Mouse (Mus musculus) thymus, postnatal 10 days (tissue): Measurements from ENCODE around the gene P2rx4.
A peak's percentile ranks its signal among the peaks of the same experiment; 100 is the strongest.

Experiments
- DNase-seq, 2 experiments: peaks; one replicate each; pipeline ENCODE4 v3.0.0; 2021; ENCODE audit warnings: low spot score in 2 of 2

Gene P2rx4

GRCm38 (mm10) chr5:122702156-122702555 lies 5.2 kb upstream of the P2rx4 start:
- DNase-seq: no peak

DNA sequence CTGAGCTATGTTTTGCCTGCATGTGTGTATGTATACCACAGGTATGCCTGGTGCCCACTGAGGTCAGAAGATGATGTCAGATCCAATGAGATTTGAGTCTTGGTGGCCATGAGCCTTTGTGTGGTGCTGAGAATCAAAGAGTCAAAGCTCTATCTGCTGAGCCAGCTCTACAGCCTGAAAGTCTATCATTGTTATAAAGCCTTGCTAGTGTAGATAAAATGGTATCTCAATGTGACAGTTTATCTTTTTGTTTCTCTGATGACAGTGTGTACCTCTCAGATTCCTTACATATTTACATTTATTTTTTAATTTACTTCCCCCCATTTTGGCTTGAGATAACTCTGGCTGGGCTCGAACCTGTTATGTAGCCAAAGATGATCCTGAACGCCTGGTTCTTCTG lies 3.8 kb upstream of the P2rx4 start:
- no peak for DNase-seq

DNA sequence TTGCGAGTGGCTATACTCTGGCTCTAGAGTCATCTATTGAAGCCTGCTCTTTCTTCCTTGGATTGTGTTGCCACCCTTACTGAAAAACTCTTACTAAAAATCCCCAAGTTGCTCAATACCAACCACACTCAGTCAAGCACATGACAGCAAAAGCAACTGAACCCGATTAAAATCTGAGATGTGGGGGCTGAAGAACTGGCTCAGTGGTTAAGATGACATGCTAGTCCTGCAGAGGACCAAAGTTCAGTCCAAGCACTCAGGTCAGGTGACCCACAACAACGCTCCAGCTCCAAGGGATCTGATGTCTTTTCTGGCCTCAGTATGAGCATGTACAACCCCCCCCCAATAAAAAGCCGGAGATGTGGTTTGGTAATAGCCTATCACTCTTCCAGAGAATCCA lies 2.8 kb upstream of the P2rx4 start:
- DNase-seq: no peak

DNA sequence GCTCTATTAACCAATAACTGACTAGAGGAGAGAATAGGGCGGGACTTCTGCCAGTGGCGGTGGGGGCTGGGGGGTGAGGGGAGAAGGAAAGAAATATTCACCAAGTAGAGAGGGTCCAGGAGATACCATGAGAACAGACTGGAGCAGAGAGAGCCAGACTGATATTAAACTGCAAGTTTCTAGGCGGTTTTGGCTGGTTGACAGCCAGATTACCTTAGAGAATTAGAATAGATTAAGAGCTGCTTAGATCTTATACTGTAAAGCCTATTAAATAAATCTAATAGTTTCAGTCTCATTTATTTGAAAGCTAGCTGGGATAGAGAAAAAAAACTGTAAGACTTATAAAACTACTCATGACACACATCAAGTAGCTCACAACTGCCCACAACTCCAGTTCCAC lies 2.2 kb upstream of the P2rx4 start:
- no peak for DNase-seq

DNA sequence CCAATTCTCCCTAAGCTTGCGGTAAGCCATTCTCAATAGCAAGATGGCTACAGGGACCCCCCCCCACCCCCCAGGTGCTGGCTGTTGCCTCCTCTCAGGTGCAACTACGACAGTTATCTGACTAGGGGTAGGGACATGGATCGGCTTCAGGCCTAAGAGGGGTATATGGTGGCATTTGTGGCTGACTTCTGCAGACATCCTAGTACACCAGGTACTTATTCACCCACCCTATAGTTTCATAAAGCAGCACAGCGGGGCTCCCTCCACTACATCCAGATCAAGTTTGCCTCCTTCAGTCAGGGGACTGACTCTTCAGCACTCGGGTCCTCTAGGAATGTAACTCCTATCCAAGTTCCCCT lies 448 bp upstream of the P2rx4 start:
- DNase-seq: no peak

- no peak for DNase-seq
Measured at GRCm38 (mm10) chr5:122708819-122709218, 1.5 kb downstream of the P2rx4 start.

DNA sequence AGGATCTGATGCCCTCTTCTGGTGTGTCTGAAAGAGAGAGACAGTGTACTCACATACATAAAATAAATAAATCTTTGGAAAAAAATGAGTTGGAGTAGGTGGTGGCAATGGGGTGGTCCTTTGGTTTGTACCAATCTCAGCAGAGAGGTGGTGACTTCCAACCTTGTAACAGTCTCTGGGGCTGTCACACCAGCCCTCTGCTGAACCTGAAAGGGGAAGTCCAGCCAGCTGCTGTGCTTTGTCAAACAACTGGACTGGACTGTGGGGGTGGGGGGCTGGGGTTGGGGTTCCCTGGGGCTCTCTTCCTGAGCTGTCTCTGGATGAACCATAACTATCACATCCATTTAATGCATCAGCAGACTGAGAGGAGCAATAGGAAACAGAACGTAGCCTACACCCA lies 8.4 kb downstream of the P2rx4 start:
- DNase-seq: no peak

- no peak for DNase-seq
Measured at GRCm38 (mm10) chr5:122716793-122717192, 9.4 kb downstream of the P2rx4 start.

DNA sequence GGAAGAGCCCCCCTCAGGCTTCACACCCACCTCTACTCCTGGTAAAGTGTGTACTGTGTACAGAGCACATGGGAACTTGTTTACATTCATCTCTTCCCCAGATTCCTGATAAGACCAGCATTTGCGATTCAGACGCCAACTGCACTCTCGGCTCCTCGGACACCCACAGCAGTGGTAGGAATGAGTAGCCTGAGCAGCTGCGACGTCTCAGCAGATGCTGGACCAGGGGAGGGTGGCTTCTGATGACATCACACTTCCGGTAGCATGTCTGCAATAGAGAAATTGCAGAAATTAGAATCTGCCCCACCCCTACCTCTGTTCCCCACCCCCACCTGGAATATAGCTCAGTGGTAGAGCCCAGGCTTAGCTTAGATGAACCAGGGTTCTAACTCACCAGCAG lies 11.1 kb downstream of the P2rx4 start:
- DNase-seq: no peak

- DNase-seq: peak in 1 of 2 experiments; percentile 14
Measured at GRCm38 (mm10) chr5:122719168-122719567, 11.8 kb downstream of the P2rx4 start.

- no peak for DNase-seq
Measured at GRCm38 (mm10) chr5:122725453-122725852, 18.1 kb downstream of the P2rx4 start.

GRCm38 (mm10) chr5:122726068-122726467 lies 18.7 kb downstream of the P2rx4 start:
- DNase-seq: peak; percentile 40 to 72

GRCm38 (mm10) chr5:122726595-122726994 lies 19.3 kb downstream of the P2rx4 start:
- no peak for DNase-seq

DNA sequence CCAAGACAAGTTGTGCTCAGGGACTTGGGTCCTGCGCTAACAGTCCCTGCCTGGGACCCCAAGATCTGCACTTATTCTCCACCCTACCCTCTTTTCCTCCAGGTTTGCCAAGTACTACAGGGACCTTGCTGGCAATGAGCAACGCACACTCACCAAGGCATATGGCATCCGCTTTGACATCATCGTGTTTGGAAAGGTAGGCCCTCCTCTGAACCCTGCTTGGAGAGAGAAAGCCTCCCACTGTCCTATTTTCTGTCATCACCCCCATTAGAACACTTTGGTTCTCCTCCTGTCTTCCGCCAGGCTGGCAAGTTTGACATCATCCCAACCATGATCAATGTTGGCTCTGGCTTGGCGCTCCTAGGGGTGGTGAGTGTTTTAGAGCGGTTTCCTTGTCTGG lies 19.8 kb downstream of the P2rx4 start:
- no peak for DNase-seq

GRCm38 (mm10) chr5:122730776-122731175 lies 23.4 kb downstream of the P2rx4 start:
- DNase-seq: no peak

DNA sequence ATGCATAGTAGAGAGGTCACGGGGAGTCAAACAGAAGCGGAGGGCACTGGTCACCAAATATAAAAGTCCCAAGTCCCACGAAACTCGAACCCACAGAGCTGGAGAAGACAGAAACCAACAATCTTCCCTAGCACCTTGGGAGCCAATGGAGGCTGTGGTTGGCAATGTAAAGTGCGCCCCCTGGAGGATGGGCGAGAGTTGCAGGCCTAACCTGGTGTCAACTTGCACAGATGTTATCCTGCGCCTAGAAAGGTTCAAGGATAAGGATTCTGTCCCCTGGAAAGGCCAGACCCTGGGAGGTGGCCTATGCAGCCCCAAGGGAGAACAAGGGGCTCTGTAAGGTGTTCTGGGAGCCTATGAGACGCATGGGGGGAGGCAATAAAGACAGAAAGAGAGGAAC lies 24.0 kb downstream of the P2rx4 start:
- peak; percentile 59 to 86 for DNase-seq

GRCm38 (mm10) chr5:122731991-122732673 lies 24.8 kb downstream of the P2rx4 start:
- DNase-seq: peak; percentile 46 to 52

DNA sequence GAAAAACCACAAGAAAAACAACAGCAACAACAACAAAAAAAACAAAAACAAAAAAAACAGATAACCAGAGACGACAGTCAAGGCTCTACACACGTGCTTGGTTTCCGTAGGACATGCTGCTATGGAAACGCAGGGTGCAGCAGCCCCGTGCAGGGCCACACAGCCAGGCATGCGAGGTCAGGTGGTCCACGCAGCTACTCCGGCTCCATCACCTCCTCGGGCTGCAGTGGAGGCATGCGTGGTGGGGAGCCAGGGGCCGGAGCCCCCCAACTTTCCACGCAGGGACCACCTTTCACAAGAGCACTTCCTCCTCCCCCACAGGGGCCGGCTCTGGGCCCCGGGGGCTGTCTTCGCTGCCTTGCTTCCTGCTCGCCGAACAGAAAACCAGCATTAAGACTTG lies 26.5 kb downstream of the P2rx4 start:
- peak; percentile 26 to 39 for DNase-seq

- DNase-seq: no peak
Measured at GRCm38 (mm10) chr5:122735853-122736252, 28.5 kb downstream of the P2rx4 start.

DNA sequence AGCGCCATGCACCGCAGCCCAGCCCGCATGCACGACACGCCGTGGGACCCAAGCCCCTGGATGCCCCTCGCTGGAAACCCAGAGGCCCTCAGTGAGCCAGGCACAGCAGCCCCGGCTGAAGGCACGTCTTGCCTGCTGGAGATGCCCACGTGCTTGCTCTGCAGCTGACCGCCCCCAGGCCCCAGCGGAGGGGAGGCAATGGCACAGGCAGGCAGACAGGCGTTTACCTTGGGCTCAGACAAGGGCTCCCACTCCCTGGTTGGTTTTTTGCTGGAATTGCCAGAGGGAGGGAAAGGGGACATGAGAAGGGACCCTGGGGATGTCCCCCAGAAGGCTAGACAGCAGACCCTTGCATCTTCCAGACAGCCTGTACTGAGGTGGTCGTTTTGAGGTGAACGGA lies 29.4 kb downstream of the P2rx4 start:
- no peak for DNase-seq

DNA sequence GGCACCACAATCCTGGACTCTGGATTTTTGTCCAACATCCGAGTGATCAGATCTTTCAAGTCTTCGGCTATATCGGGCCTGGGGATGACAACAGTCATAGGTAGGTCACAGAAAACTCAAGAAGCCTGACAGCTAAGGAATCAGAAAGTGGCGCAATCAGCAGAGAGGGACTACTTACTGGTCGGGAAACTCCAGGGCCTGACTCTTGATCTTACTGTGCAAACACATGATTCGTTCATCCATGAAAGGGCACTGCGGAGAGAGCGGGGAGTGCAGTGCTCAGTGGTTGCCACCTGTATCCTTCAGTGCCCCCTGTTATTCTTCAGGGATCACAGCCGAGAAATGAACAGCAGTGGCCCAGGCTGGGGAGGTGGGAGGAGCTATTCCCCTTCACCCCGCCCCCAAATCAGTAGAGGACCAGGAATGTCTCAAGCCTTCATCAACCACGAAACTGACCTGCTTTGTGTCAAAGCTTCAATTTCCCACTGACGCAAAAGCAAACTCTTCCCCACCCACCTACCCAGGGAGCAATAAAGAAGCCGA lies 36.6 kb downstream of the P2rx4 start:
- no peak for DNase-seq

- DNase-seq: no peak
Measured at GRCm38 (mm10) chr5:122747950-122748349, 40.6 kb downstream of the P2rx4 start.

DNA sequence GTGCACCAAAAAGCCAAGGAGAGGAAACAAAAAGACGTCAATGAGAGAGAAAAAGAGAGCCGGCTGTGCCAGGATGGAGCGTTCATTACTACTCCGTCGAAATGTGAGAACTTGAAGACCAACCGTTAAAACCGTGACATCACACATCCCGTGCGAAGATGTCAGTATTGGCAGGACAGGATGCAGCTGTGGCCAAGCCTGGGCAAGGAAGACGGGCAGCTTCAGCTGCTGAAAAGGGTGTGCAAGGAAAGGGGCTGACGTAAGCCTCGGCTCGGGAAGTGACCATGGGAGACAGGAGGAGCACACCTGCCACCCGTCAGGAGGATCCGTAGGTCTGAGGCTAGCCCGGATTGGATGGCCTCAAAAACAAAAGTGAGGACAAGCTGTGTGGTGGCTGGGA lies 47.1 kb downstream of the P2rx4 start:
- no peak for DNase-seq

DNA sequence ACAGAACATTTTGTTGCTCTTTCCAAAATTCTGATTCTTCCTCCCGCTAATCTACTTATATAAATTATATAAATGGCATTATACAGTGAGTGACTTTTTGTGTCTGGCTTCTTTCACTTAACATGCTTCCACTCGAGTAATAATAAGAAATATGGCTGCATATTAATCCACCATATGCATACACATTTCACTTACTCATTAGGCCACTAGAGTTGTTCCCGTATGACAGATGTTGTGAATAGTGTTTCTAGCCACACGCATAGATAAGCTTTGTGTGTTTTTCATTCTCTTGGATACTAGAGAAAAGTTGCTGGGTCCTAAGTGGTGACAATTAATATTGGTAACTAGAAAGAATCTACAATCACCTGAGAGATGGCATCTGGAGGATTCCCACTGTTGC lies 48.3 kb downstream of the P2rx4 start:
- DNase-seq: no peak
